Mouse (Mus musculus) liver, embryonic 15.5 days (tissue): Measurements from ENCODE around the gene Zscan10. TPM values are rescaled to one million over a fixed set of nuclear protein-coding genes. Genes with fewer than 3 reads are reported as not detected.
A peak's percentile ranks its signal among the peaks of the same experiment; 100 is the strongest.

Experiments
- ATAC-seq: fragments of 200-750 bp; cut with Nextera tagmentation; 2 replicates; pipeline ENCODE4 v1.8.0; 2017; ENCODE audit warnings: moderate number of reproducible peaks, mild to moderate bottlenecking, moderate library complexity; ENCODE audit not compliant: insufficient read depth
- H3K27ac ChIP-seq: fragments of 300-500 bp; sonication (generic); replicated peaks from 2 replicates; pipeline ENCODE4 v1.5.1; 2015; ENCODE audit warnings: mild to moderate bottlenecking, inconsistent platforms
- H3K27me3 ChIP-seq: fragments of 300-500 bp; sonication (generic); 2 replicates; pipeline ENCODE4 v1.6.1; 2015; ENCODE audit warnings: mild to moderate bottlenecking, inconsistent platforms
- H3K36me3 ChIP-seq: fragments of 300-500 bp; sonication (generic); replicated peaks from 2 replicates; pipeline ENCODE4 v1.6.1; 2015; ENCODE audit warnings: moderate library complexity, mild to moderate bottlenecking, inconsistent platforms
- H3K4me1 ChIP-seq: fragments of 300-500 bp; sonication (generic); replicated peaks from 2 replicates; pipeline ENCODE4 v1.6.1; 2015; ENCODE audit warnings: inconsistent platforms
- H3K4me2 ChIP-seq: fragments of 300-500 bp; sonication (generic); 2 replicates; pipeline ENCODE4 v1.6.1; 2015; ENCODE audit warnings: moderate library complexity, mild to moderate bottlenecking, inconsistent platforms
- H3K4me3 ChIP-seq: fragments of 300-500 bp; sonication (generic); replicated peaks from 2 replicates; pipeline ENCODE4 v1.5.1; 2015; ENCODE audit warnings: mild to moderate bottlenecking, inconsistent platforms
- H3K9ac ChIP-seq: fragments of 300-500 bp; sonication (generic); 2 replicates; pipeline ENCODE4 v1.6.1; 2015; ENCODE audit warnings: moderate library complexity, mild to moderate bottlenecking, inconsistent platforms
- H3K9me3 ChIP-seq: fragments of 300-500 bp; sonication (generic); replicated peaks from 2 replicates; pipeline ENCODE4 v1.6.1; 2016; ENCODE audit warnings: inconsistent platforms
- WGBS: fragments of 180-500 bp; shearing (Covaris S2); methylation state at CpG from one replicate; pipeline ENCODE4 v1.1.7; 2015; ENCODE audit warnings: mixed read lengths; ENCODE audit not compliant: insufficient replicate concordance; 5-methylcytosine and 5-hydroxymethylcytosine counted together
- polyA plus RNA-seq: library from polyadenylated mRNA; unstranded; fragments of >200 nt; fragmentation: Nextera tagmentation; extraction: Ambion mirVana; gene quantifications from 2 replicates; pipeline ENCODE4 v1.2.1, GENCODE M21; 2015

Gene Zscan10
- 0.16 TPM in 1 of 2 replicates, not detected in the other for polyA plus RNA-seq

DNA sequence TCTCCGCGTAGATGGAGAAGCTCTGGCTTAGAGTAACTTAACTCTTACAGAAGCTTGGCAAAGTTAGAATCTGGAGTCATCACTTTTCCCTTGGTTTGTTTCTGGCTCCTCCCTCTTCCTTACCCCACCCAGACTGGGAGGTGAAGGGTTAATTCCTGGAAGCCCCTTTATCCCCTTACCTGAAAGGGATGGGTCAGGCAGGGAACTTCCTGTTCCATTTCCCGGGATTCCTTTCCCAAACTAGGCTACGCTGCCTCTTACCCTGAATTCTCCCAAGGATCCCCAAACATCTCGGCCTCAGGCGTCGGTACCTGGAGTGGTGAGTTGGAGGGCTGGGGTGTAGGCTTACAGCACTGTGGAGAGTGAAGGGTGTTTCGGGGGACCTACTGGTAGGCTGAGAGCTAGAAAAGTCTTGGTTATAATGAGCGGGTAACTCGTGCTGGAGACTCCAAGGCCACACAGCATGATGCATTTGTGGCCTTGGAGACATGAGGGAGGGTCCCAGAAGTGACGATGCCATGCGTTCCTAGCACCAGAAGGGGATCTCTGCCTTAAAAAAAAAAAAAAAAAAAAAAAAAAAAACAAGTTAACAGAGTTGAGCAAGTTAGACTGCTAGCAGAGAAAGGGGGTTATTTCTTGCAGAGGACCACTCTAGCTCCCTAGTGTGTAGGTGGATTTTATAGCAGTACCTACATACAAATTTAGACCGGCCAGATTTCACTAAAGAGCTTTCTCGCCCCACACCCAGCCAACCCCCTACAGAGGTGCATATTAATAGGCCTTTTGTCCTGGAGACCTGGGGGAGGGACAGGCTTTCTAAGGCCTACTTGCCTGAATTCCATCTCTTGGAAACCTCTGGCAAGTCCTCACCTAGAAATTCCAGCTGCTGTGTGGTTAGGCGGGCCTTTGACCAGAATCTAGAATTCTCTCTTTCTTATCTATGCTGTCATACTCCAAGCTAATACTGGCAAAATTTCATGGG is at the start of gene Zscan10:
Gene Zscan10 (plus strand): TSS at position 216 of the 982 bp plus-strand sequence.
- Histone ChIP-seq H3K27ac (no peak within 1 kb of the TSS), H3K27me3 (no peaks in the 10 kb centered on the region), H3K4me1 (peaks cover 18% of the 10 kb centered on the region), H3K4me3 (peak within 1 kb of the TSS; percentile 56; the same call in 1 of the 2 replicates), H3K9ac (no peak within 1 kb of the TSS), H3K4me2 (peak within 1 kb of the TSS; percentile 79), H3K36me3 (no peaks in the 10 kb centered on the region), H3K9me3 (no peaks in the 10 kb centered on the region)
- WGBS = 67% methylated on average over 15 of the region's 15 CpGs
- no peak for ATAC-seq

DNA sequence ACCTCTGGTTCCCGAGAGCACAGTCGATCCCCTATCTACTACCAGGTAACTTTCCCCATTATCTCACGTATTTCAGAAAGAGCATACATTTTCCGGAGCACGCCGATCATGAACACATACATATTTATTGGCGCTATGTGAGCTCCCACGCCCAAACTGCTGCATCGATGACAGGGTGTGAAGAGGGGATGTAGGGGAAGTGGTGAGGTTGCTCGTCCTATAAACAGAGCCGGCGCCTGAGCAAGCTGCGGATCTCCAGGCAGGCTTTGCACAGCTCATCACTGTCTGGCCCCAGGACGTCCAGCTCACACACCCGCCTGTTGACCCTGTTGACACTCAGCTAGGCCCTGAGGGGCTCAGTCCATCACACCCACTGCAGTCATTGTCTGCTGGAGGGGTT is 49.8 kb upstream of the Zscan10 start:
- ATAC-seq = 0 out of 2 replicates have a peak, but pooled peaks have one; percentile 2
- Histone ChIP-seq H3K4me1 (peaks cover 65% of the 10 kb centered on the region), H3K36me3 (no peaks in the 10 kb centered on the region), H3K9ac (peak overlapping the region; percentile 65), H3K27me3 (no peaks in the 10 kb centered on the region), H3K4me2 (peak overlapping the region; percentile 92), H3K9me3 (no peaks in the 10 kb centered on the region), H3K27ac (peak overlapping the region; percentile 81), H3K4me3 (peak overlapping the region; percentile 70)
- 2% methylated on average over 15 of the region's 15 CpGs for WGBS

DNA sequence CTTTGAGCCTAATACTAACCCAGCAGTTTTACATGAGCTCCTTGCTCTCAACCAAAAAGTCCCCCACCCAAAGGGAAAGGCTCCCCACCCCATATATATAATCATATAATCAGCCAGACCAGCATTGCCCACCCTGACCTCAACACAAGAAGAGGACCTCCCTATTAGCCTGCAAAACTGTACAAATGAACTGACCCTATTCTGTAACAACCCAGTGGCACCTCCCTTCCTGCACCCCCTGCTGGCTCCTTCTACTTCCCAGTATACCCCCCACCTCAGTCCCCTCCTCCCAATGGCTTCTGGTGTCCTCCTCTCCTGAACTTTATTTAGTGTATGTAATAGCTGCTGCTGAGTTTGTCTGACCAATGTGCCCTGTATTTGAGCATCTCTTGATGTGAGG is 49.2 kb upstream of the Zscan10 start:
- H3K36me3 ChIP-seq = peaks cover 5% of the 10 kb centered on the region
- ATAC-seq = no peak
- H3K27ac ChIP-seq = peak overlapping the region; percentile 81
- peak overlapping the region; percentile 65; the same call in 1 of the 2 replicates for H3K9ac ChIP-seq
- peak overlapping the region; percentile 92 for H3K4me2 ChIP-seq
- peak overlapping the region; percentile 70 for H3K4me3 ChIP-seq
- H3K4me1 ChIP-seq = peaks cover 65% of the 10 kb centered on the region
- no peaks in the 10 kb centered on the region for H3K27me3 ChIP-seq
- no peaks in the 10 kb centered on the region for H3K9me3 ChIP-seq

DNA sequence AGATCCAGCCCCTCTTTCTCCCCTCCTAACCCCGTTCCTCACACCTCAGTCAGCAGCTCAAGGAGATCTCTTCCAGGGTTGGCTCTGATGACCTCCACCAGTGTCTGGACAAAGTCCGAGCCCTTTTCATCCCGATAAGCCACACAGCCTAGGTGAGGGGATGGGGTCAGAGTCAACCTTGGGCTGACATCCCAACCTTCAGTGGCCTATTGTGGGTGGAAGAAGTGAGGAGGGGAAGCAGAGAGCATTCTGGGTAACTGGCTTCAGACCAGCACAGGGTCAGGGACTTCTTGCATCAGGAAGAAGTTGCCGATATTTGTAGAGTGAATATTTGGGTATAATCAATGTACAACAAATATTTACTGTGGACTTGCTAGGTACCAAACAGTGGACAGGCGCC is 48.7 kb upstream of the Zscan10 start:
- peak; percentile 41 for ATAC-seq
- Histone ChIP-seq H3K36me3 (peaks cover 11% of the 10 kb centered on the region), H3K9me3 (no peaks in the 10 kb centered on the region), H3K9ac (no peak overlapping the region), H3K4me2 (peak overlapping the region; percentile 92), H3K4me1 (peaks cover 65% of the 10 kb centered on the region), H3K27ac (peak overlapping the region; percentile 81), H3K27me3 (no peaks in the 10 kb centered on the region), H3K4me3 (no peak overlapping the region)
- WGBS = 52% methylated on average over 5 of the region's 5 CpGs

DNA sequence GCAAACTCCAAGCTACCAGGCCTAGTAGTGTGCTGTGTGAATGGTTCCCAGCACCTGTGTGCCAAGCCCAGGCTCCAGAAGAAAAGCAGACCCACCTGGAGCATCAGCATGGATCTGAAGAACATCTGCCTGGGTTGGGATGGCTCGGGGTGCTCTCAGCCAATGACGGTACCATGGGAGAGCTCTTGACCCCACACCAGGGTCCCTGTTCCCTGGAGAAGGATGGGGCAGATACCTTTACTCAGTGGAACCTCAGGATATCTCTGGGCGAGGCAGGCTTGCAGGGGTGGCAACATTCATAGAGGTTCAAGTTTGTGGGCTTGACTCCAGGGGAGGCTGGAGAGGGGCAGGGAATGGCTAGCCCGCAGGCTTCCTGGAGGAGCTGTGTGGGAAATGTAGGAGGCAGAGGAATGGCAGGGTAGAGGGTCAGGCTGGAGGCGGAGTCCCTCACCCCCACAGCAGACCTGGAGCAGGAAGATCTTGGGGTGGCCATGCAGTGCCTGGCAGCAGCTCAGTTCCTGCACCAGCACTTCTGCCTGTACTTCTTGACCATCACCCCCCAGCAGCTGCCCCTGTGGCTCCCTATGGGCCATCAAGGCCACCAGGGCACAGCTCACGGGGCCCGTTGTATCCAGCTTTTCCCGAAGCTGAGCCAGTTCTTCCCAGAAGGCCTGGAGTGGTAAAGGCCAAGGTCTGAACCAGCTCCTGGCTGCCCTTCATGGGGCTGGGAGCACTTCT is 47.6 kb upstream of the Zscan10 start:
- H3K27ac ChIP-seq = peak overlapping the region; percentile 46
- 62% methylated on average over 8 of the region's 8 CpGs for whole genome bisulfite sequencing
- peaks cover 63% of the 10 kb centered on the region for H3K4me1 ChIP-seq
- H3K9me3 ChIP-seq = no peaks in the 10 kb centered on the region
- no peaks in the 10 kb centered on the region for H3K27me3 ChIP-seq
- H3K9ac ChIP-seq = no peak overlapping the region
- no peak for ATAC-seq
- no peak overlapping the region for H3K4me2 ChIP-seq
- no peak overlapping the region for H3K4me3 ChIP-seq
- peaks cover 22% of the 10 kb centered on the region for H3K36me3 ChIP-seq

DNA sequence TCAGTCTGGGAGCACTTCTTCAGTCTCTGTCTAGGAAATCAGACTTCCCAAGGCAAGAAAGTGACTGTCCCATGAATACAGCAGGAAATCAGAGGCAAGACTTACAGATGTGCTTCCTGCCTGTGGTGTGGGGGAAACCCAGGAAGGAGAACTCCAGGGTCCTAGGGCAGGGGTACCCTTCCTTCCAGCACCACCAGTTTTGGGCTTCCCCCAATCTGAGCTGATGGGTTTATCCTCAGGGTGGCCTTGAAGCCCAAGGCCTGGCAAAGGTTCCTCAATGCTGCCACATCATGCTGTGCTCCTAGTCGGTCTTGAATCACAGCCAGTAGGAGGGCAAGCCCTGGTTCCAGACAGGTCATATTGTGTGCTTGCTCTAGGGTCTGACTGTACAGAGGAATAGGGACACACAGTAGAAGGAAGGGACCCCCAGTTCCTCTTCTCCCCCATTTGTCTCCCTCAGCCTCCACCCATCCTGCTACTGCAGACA is 47.0 kb upstream of the Zscan10 start:
- Histone ChIP-seq H3K9me3 (no peaks in the 10 kb centered on the region), H3K9ac (no peak overlapping the region), H3K27ac (no peak overlapping the region; the same call in 1 of the 2 replicates), H3K36me3 (peaks cover 28% of the 10 kb centered on the region), H3K27me3 (no peaks in the 10 kb centered on the region), H3K4me2 (no peak overlapping the region), H3K4me1 (peaks cover 58% of the 10 kb centered on the region), H3K4me3 (no peak overlapping the region)
- no peak for ATAC-seq
- 43% methylated on average over 1 of the region's 1 CpGs for WGBS

DNA sequence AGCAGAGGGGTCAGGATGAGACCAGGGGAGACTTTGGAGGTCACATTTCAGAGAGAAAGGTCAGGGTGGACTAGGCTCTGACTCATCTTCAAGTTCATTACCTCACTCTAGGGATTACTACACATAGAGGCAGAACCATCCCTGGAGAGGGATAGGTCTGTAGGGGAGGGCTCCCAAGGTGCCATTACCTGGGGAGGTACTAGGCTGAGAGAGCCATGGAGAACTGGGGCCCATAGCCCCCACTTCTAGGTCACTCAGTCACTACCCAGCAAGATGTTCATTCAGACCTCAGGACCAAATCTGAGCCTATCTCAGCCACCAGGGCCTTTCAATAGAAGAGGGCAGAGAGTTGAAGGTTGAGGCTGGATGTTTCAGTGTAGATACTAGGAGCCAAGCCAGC is 46.3 kb upstream of the Zscan10 start:
- Histone ChIP-seq H3K9ac (no peak overlapping the region), H3K27ac (no peak overlapping the region), H3K4me3 (no peak overlapping the region), H3K36me3 (peaks cover 34% of the 10 kb centered on the region), H3K4me1 (peaks cover 52% of the 10 kb centered on the region), H3K4me2 (no peak overlapping the region), H3K27me3 (no peaks in the 10 kb centered on the region), H3K9me3 (no peaks in the 10 kb centered on the region)
- ATAC-seq = no peak

DNA sequence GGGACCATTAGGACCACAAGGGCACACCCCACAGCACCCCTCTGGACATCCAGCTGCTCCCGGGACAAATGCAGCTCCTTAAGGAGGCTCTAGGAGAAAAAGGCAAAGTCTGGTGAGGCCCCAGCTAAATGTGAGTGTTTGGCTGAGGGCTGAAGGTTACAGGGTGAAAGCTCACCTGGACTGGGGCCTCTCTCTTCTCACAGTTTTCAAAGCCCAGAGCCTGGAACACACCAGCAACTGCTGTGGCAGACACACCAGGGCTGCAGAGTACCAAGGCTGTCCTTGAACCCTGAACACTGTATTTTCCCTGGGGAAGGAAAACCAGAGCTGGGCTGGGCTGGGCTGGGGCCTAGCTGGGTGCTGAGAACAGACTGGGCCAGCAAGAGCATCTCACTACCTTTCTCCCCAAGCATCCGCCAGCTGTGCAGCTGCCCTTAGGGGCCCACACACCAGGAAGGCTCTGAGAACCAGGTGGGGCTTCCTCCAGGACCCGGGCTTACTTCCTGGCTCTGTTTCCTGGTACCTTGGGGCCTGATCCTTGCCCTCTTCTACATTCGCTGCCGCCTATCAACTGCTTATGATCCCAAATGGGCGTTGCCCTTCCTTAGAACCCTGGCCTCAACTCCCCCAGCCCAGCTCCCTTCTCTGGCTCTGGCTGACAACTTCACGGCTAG is 45.3 kb upstream of the Zscan10 start:
- Histone ChIP-seq H3K4me3 (no peak overlapping the region), H3K27ac (no peak overlapping the region), H3K9me3 (no peaks in the 10 kb centered on the region), H3K9ac (no peak overlapping the region), H3K4me1 (peaks cover 45% of the 10 kb centered on the region), H3K27me3 (no peaks in the 10 kb centered on the region), H3K4me2 (no peak overlapping the region), H3K36me3 (peaks cover 41% of the 10 kb centered on the region)
- ATAC-seq = no peak
- 63% methylated on average over 7 of the region's 7 CpGs for WGBS

DNA sequence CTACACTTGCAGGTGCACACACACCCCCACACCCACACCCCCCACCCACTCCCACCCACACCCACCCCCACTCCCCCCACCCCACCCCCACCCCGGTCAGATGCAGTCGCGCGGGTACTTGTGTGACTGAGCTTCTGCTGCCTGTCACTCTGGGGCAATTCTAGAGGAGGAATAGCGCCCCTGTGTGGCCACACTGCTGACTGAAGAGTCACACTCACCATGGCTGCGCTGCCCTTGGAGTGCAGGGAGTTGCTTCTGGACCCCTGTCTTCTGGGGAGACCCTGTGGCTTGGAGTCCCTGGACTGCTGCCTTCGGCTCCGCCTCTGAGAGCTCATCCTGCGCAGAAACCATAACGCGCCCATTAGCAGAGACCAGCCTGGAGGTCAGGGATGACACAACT is 40.9 kb upstream of the Zscan10 start:
- peaks cover 52% of the 10 kb centered on the region for H3K36me3 ChIP-seq
- H3K9ac ChIP-seq = no peak overlapping the region
- no peak overlapping the region for H3K4me2 ChIP-seq
- H3K27ac ChIP-seq = no peak overlapping the region
- H3K27me3 ChIP-seq = no peaks in the 10 kb centered on the region
- WGBS = 59% methylated on average over 11 of the region's 11 CpGs
- H3K9me3 ChIP-seq = no peaks in the 10 kb centered on the region
- no peak overlapping the region for H3K4me3 ChIP-seq
- H3K4me1 ChIP-seq = peaks cover 20% of the 10 kb centered on the region
- no peak for ATAC-seq

DNA sequence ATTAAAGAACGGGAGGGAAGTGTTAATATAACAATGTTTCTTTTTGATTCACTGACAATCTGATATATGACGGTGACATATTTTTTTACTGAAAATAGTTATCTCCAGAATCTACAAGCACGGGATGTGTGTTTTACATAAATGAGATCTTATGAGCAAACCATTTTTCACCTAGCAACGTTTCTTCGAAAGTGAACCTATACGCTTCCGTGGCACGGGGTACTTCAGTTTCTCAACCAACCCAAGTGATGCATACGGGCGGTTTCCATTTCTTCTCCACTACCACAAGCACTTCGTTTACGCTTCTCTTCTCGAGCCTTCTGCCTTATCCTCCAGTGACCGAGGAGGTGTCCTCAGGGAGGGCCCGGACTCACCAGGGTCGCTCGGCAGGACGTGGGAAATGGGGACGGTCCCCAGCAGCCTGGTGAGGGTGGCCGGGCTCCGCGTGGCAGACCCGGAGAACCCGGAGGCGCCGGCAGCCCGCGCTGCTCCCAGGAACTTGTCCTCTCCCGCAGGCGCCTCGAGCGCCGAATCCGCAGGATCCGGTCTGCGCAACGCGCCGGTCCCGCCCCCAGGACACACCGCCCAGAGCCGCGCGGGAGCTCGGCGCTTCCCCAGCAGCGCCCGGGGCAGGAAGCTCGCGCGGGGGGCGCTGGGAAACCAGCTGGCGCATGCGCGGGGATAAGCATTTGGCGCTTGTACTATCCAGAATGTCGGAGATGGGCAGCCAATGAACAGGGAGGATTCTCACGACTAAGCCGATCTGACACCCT is 36.9 kb upstream of the Zscan10 start, which contains the start of gene Zfp213:
Gene Zfp213 (minus strand): TSS at position 644 of the 773 bp plus-strand sequence.
- Histone ChIP-seq H3K9ac (peak within 1 kb of the TSS; percentile 97), H3K9me3 (no peaks in the 10 kb centered on the region), H3K36me3 (peaks cover 23% of the 10 kb centered on the region), H3K27me3 (no peaks in the 10 kb centered on the region), H3K4me1 (peaks cover 22% of the 10 kb centered on the region), H3K4me2 (peak within 1 kb of the TSS; percentile 82), H3K4me3 (peak within 1 kb of the TSS; percentile 88), H3K27ac (peak within 1 kb of the TSS; percentile 96)
- peak; percentile 98 for ATAC-seq
- WGBS = under 1% methylated on average over 59 of the region's 59 CpGs
